Mouse (Mus musculus) left cerebral cortex, adult 9 months (tissue): ENCODE data around the gene Lmbr1l.
A peak's percentile ranks its signal among the peaks of the same experiment; 100 is the strongest.

Experiments used
- DNase-seq, 2 experiments: peaks; one replicate each; pipeline ENCODE4 v3.0.0; 2022; ENCODE audit warnings: low spot score in 2 of 2

Lmbr1l gene

GRCm38 (mm10) chr15:98869342-98870178 is 48.5 kb downstream of the Lmbr1l start:
- DNase-seq = no peak

GRCm38 (mm10) chr15:98868346-98869063 is 49.5 kb downstream of the Lmbr1l start:
- no peak for DNase-seq

GRCm38 (mm10) chr15:98867321-98867720 is 50.7 kb downstream of the Lmbr1l start:
- DNase-seq = peak in 1 of 2 experiments; percentile 65

GRCm38 (mm10) chr15:98866501-98866900 is 51.5 kb downstream of the Lmbr1l start:
- DNase-seq = no peak

- no peak for DNase-seq
These were observed 52.3 kb downstream of the Lmbr1l start for GRCm38 (mm10) chr15:98865771-98866170.

GRCm38 (mm10) chr15:98864951-98865350 is 53.1 kb downstream of the Lmbr1l start:
- no peak for DNase-seq

GRCm38 (mm10) chr15:98863451-98863958 is 54.5 kb downstream of the Lmbr1l start:
- DNase-seq = no peak

GRCm38 (mm10) chr15:98861701-98862410 is 56.2 kb downstream of the Lmbr1l start:
- no peak for DNase-seq

GRCm38 (mm10) chr15:98860921-98861320 is 57.1 kb downstream of the Lmbr1l start:
- DNase-seq = no peak

- no peak for DNase-seq
These were observed 58.5 kb downstream of the Lmbr1l start for GRCm38 (mm10) chr15:98859319-98860043.

- no peak for DNase-seq
These were observed 63.8 kb downstream of the Lmbr1l start for GRCm38 (mm10) chr15:98854214-98854613.
